Comparison of ENCODE assay signal across 18 mouse cellular contexts in genomic region chr8:12753054-12753453, GRCm38 (mm10). TPM values are rescaled to one million over a fixed set of nuclear protein-coding genes. Genes with fewer than 3 reads are reported as not detected.
DNase-seq lines count a peak whose midpoint lies in the region; ATAC-seq and TF ChIP-seq lines count a peak whose summit lies in the region.
"Had no signal": no experiment of that assay in that cellular context is flagged by ENCODE, and none has a peak within 500 bp of the region (broad histone marks: within the 10 kb centered on the region; RNA-seq: fewer than 3 reads in every experiment).

No protein-coding gene starts in this region.

- no peak overlapping the region for H3K4me2 ChIP-seq in kidney, postnatal 0 days (ENCODE audit: low read length)
- H3K4me2 ChIP-seq in midbrain, embryonic 15.5 days, result no peak overlapping the region
- H3K4me2 ChIP-seq: hindbrain, embryonic 12.5 days; liver, embryonic 13.5 days; lung, embryonic 15.5 days; midbrain, embryonic 13.5 days had no signal

- H3K4me3 ChIP-seq in kidney, postnatal 0 days (replicated peaks; ENCODE audit: low read depth, low read length), result no peak overlapping the region
- no peak overlapping the region for H3K4me3 ChIP-seq in midbrain, embryonic 15.5 days
- H3K4me3 ChIP-seq: gastrocnemius, adult 2 months; hindbrain, embryonic 12.5 days; liver, embryonic 13.5 days; lung, embryonic 15.5 days; midbrain, embryonic 13.5 days; myocyte had no signal

- ATAC-seq in Patski, result peak; percentile 55
- no peak for ATAC-seq in kidney, postnatal 0 days (replicated peaks; ENCODE audit: low FRiP score, low read depth)
- ATAC-seq in midbrain, embryonic 15.5 days (replicated peaks), result no peak
- ATAC-seq: inflammation-experienced regulatory T-cells, adult 6 months; midbrain, embryonic 13.5 days had no signal

- POLR2A ChIA-PET in Patski (lab: Charles Lee), result no interaction called here

- in situ Hi-C loops in Patski (cut with MboI; ENCODE audit: low pct_unique_long_range_greater_than_20kb), result loop anchor here (5.0 kb wide), 1 partner anchor 76 kb away; no protein-coding TSS in a partner anchor

- no peaks in the 10 kb centered on the region for H3K27me3 ChIP-seq in Patski
- H3K27me3 ChIP-seq in kidney, postnatal 0 days (ENCODE audit: insufficient read depth, low read length), result no peaks in the 10 kb centered on the region
- H3K27me3 ChIP-seq in midbrain, embryonic 15.5 days (replicated peaks), result no peaks in the 10 kb centered on the region
- H3K27me3 ChIP-seq: hindbrain, embryonic 12.5 days; lung, embryonic 15.5 days had no signal

- H3K36me3 ChIP-seq in kidney, postnatal 0 days (ENCODE audit: insufficient read depth, low read length), result no peaks in the 10 kb centered on the region
- no peaks in the 10 kb centered on the region for H3K36me3 ChIP-seq in midbrain, embryonic 15.5 days (replicated peaks)
- H3K36me3 ChIP-seq: hindbrain, embryonic 12.5 days; liver, embryonic 13.5 days; lung, embryonic 15.5 days; midbrain, embryonic 13.5 days had no signal

- 17% methylated on average over 6 of the region's 6 CpGs for WGBS in kidney, postnatal 0 days
- 67% methylated on average over 6 of the region's 6 CpGs for WGBS in midbrain, embryonic 15.5 days

- CTCF ChIA-PET in Patski (lab: Charles Lee), result interaction anchor here (1.2 kb wide), 1 partner anchor 52 kb away, joined by 3 read pairs; no protein-coding TSS in a partner anchor

- H3K9me3 ChIP-seq in kidney, postnatal 0 days (replicated peaks; ENCODE audit: low read length), result no peaks in the 10 kb centered on the region
- no peaks in the 10 kb centered on the region for H3K9me3 ChIP-seq in midbrain, embryonic 15.5 days
- H3K9me3 ChIP-seq: hindbrain, embryonic 12.5 days; liver, embryonic 13.5 days; lung, embryonic 15.5 days; midbrain, embryonic 13.5 days had no signal

- TF ChIP-seq CTCF in Patski (IDR thresholded peaks at IDR 0.05), result no peak
- no peak for TF ChIP-seq CTCF in kidney, postnatal 0 days (IDR thresholded peaks at IDR 0.05; ENCODE audit: low read depth)

- peak; percentile 43 for DNase-seq in adrenal gland, postnatal 10 days
- DNase-seq in adrenal gland, adult (ENCODE audit: inconsistent age in 2 of 2, low spot score in 1 of 2), result no peak
- DNase-seq in Patski (ENCODE audit: low read depth, low spot score), result peak; percentile 89
- DNase-seq in gonadal fat pad, adult 2 months (ENCODE audit: low read depth), result peak; percentile 19
- DNase-seq in kidney, postnatal 0 days (ENCODE audit: low spot score), result peak; percentile 48
- DNase-seq in layer of hippocampus, postnatal 14 days (ENCODE audit: low spot score in 2 of 2), result no peak
- no peak for DNase-seq in gastrocnemius, postnatal 25 days
- DNase-seq: cerebellum, postnatal 14 days; gastrocnemius, adult 2 months; layer of hippocampus, postnatal 36 days; liver, embryonic 13.5 days; thymus, adult 18-20 months had no signal

- H3K27ac ChIP-seq in kidney, postnatal 0 days, result no peak overlapping the region
- no peak overlapping the region for H3K27ac ChIP-seq in midbrain, embryonic 15.5 days
- H3K27ac ChIP-seq: gastrocnemius, adult 2 months; hindbrain, embryonic 12.5 days; liver, embryonic 13.5 days; lung, embryonic 15.5 days; midbrain, embryonic 13.5 days had no signal

- peaks cover 18% of the 10 kb centered on the region; the same call in 1 of the 2 replicates for H3K4me1 ChIP-seq in kidney, postnatal 0 days (replicated peaks; ENCODE audit: insufficient read depth, low read length)
- peaks cover 11% of the 10 kb centered on the region for H3K4me1 ChIP-seq in midbrain, embryonic 15.5 days

- 0 out of 2 replicates have a peak overlapping the region, but pooled peaks have one; percentile 6 for H3K9ac ChIP-seq in kidney, postnatal 0 days (ENCODE audit: low read depth, low read length)
- H3K9ac ChIP-seq in midbrain, embryonic 15.5 days, result no peak overlapping the region
- H3K9ac ChIP-seq: hindbrain, embryonic 12.5 days; liver, embryonic 13.5 days; lung, embryonic 15.5 days; midbrain, embryonic 13.5 days had no signal

RNA-seq across cellular contexts. Expression of gene Atp11a, which starts 3.8 kb away (rescaled TPM):
- 10 to 100 TPM; 45.9 to 53.5 TPM for total RNA-seq in adrenal gland, postnatal 10 days (2021)
- 139 TPM for polyA plus RNA-seq in Patski (2021)
- polyA plus RNA-seq in gonadal fat pad, adult 2 months (2012; rRNA removed), result 128 and 141 TPM in 2 replicates
- polyA plus RNA-seq in kidney, postnatal 0 days (2015; fragmentation: Nextera tagmentation; extraction: Ambion mirVana), result 24.0 and 24.5 TPM in 2 replicates
- polyA plus RNA-seq in midbrain, embryonic 15.5 days (2015; fragmentation: Nextera tagmentation; extraction: Ambion mirVana), result 14.7 and 17.5 TPM in 2 replicates
- 10 to 100 TPM; 58.0 to 62.5 TPM for total RNA-seq in layer of hippocampus, postnatal 14 days (2021)
- total RNA-seq in gastrocnemius, postnatal 25 days (2021), result 10 to 100 TPM; 23.7 to 27.0 TPM

Comparison
In these comparisons a context has a peak if more than half of its experiments do, and no peak if none do; other contexts are left out.
1. DNase-seq: peak in adrenal gland, postnatal 10 days (single experiment), Patski (single experiment), gonadal fat pad, adult 2 months (single experiment) and kidney, postnatal 0 days (single experiment); none in adrenal gland, adult (0 of 2), layer of hippocampus, postnatal 14 days (0 of 2) and gastrocnemius, postnatal 25 days (single experiment).